Mouse (Mus musculus) bone marrow, adult 2 months (tissue): ENCODE data around the gene Patj.

Source experiments
- CTCF ChIP-seq: fragments of 200-500 bp; IDR thresholded peaks from 2 replicates; pipeline ENCODE4 v1.5.1; 2011; ENCODE audit warnings: low read length, control low read depth; ENCODE audit not compliant: control insufficient read depth, insufficient read depth
- POLR2A ChIP-seq: fragments of 200-500 bp; IDR thresholded peaks from 2 replicates; pipeline ENCODE4 v1.6.1; 2011; ENCODE audit warnings: low read depth, mild to moderate bottlenecking, control low read depth, low read length, borderline replicate concordance; ENCODE audit not compliant: control insufficient read depth

DNA sequence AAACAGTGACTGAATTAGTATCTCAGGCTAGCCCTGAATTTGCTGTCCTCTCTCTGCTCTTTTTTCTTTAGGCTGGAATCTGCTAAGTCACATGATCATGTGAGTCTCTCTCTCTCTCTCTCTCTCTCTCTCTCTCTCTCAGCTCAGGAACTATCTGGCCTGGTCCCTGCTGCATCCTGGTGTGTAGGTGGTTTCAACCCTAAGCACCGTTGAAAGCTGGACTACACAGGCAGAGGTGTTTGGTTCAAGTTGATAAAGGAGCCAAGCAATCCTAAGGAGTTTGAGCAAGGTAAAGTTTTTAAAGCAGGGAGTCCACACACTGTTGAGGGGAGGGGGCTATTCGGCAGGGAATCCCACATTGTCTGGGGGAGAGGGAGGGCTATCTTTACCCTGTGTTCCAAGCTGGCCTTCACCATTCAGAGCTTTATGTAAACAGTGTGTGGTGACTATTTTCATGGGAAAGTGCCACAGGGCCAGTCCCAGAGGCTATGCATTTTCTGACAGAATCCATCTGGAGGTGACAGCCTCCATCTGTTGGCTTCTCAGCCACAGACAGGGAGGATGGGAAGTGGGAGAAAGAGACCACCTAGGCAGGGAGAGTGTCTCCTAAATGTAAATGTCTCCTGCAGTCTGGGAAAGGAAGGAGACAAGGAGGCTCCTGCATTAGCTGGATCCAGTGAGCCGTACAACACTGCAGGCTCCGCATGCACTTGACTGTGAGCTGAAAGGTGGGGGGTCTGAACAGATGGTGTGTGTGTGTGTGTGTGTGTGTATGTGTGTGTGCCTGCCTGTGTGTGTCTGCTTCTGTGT, 362.6 kb downstream of the Patj start:
- TF ChIP-seq CTCF (no peak), POLR2A (no peak)
